Mouse (Mus musculus): ENCODE measurements at regions not wholly inside any gene's neighbourhood (a gene's known extent, or its start where the extent isn't known, plus 50 kb on each side); places are given as distances from the start of the nearest gene placed in this dataset.
A peak's percentile ranks its signal among the peaks of the same experiment; 100 is the strongest.

GRCm38 (mm10) chr13:83143316-83143715 lies 360.5 kb upstream of the Mef2c start:
- intact Hi-C loops (cut with DNase I) = loop anchor here (10.0 kb wide), 2 partner anchors 1199 to 1611 kb away; no protein-coding TSS in a partner anchor
- DNase-seq (ENCODE audit: low spot score in 2 of 2) = no peak

- intact Hi-C loops (cut with DNase I) = no loop called here
- no peak for DNase-seq (ENCODE audit: low spot score in 2 of 2)
These were observed 349.2 kb upstream of the Mef2c start for GRCm38 (mm10) chr13:83154626-83155124.

- intact Hi-C loops (cut with DNase I) = no loop called here
- DNase-seq (ENCODE audit: low spot score in 2 of 2) = no peak
These were observed 343.9 kb upstream of the Mef2c start for GRCm38 (mm10) chr13:83159969-83160368.

GRCm38 (mm10) chr13:83162761-83163160 lies 341.1 kb upstream of the Mef2c start:
- intact Hi-C loops (cut with DNase I) = no loop called here
- no peak for DNase-seq (ENCODE audit: low spot score in 2 of 2)

GRCm38 (mm10) chr13:83175086-83175485 lies 328.7 kb upstream of the Mef2c start:
- intact Hi-C loops (cut with DNase I) = no loop called here
- no peak for DNase-seq (ENCODE audit: low spot score in 2 of 2)

GRCm38 (mm10) chr13:83201931-83202671 lies 301.7 kb upstream of the Mef2c start:
- DNase-seq (ENCODE audit: low spot score in 2 of 2) = no peak
- intact Hi-C loops (cut with DNase I) = no loop called here

- intact Hi-C loops (cut with DNase I) = no loop called here
These were observed 297.2 kb upstream of the Mef2c start for GRCm38 (mm10) chr13:83206622-83207021.

GRCm38 (mm10) chr13:83207513-83207912 lies 296.3 kb upstream of the Mef2c start:
- intact Hi-C loops (cut with DNase I) = no loop called here
- no peak for DNase-seq (ENCODE audit: low spot score in 2 of 2)

More at GRCm38 (mm10) chr13:83206622-83207021, 297.2 kb upstream of the Mef2c start:
- no peak for DNase-seq (ENCODE audit: low spot score in 2 of 2)

- DNase-seq (ENCODE audit: low spot score in 2 of 2) = no peak
- intact Hi-C loops (cut with DNase I) = no loop called here
These were observed 295.7 kb upstream of the Mef2c start for GRCm38 (mm10) chr13:83208111-83208510.

GRCm38 (mm10) chr13:83214811-83215210 lies 289.0 kb upstream of the Mef2c start:
- DNase-seq (ENCODE audit: low spot score in 2 of 2) = no peak
- intact Hi-C loops (cut with DNase I) = no loop called here

- no peak for DNase-seq (ENCODE audit: low spot score in 2 of 2)
- intact Hi-C loops (cut with DNase I) = no loop called here
These were observed 287.4 kb upstream of the Mef2c start for GRCm38 (mm10) chr13:83216454-83216853.

GRCm38 (mm10) chr13:83252452-83252851 lies 251.4 kb upstream of the Mef2c start:
- no peak for DNase-seq (ENCODE audit: low spot score in 2 of 2)
- intact Hi-C loops (cut with DNase I) = no loop called here

- intact Hi-C loops (cut with DNase I) = no loop called here
These were observed 237.2 kb upstream of the Mef2c start for GRCm38 (mm10) chr13:83266591-83266990.

GRCm38 (mm10) chr13:83268663-83269062 lies 235.2 kb upstream of the Mef2c start:
- intact Hi-C loops (cut with DNase I) = no loop called here

More at GRCm38 (mm10) chr13:83266591-83266990, 237.2 kb upstream of the Mef2c start:
- no peak for DNase-seq (ENCODE audit: low spot score in 2 of 2)

GRCm38 (mm10) chr13:83278695-83279094 lies 225.1 kb upstream of the Mef2c start:
- intact Hi-C loops (cut with DNase I) = no loop called here
- no peak for DNase-seq (ENCODE audit: low spot score in 2 of 2)

More at GRCm38 (mm10) chr13:83268663-83269062, 235.2 kb upstream of the Mef2c start:
- no peak for DNase-seq (ENCODE audit: low spot score in 2 of 2)

GRCm38 (mm10) chr13:83307696-83308095 lies 196.1 kb upstream of the Mef2c start:
- no peak for DNase-seq (ENCODE audit: low spot score in 2 of 2)
- intact Hi-C loops (cut with DNase I) = no loop called here

- DNase-seq (ENCODE audit: low spot score in 2 of 2) = no peak
- intact Hi-C loops (cut with DNase I) = no loop called here
These were observed 175.3 kb upstream of the Mef2c start for GRCm38 (mm10) chr13:83328488-83328887.

GRCm38 (mm10) chr13:83333728-83334127 lies 170.1 kb upstream of the Mef2c start:
- intact Hi-C loops (cut with DNase I) = no loop called here
- peak in 1 of 2 experiments; percentile 23 for DNase-seq (ENCODE audit: low spot score in 2 of 2)

GRCm38 (mm10) chr13:83344611-83345319 lies 159.1 kb upstream of the Mef2c start:
- DNase-seq (ENCODE audit: low spot score in 2 of 2) = no peak
- intact Hi-C loops (cut with DNase I) = no loop called here

- intact Hi-C loops (cut with DNase I) = loop anchor here (10.0 kb wide), 3 partner anchors 169 to 1411 kb away; no protein-coding TSS in a partner anchor
- DNase-seq (ENCODE audit: low spot score in 2 of 2) = peak in 1 of 2 experiments; percentile 77
These were observed 148.5 kb upstream of the Mef2c start for GRCm38 (mm10) chr13:83355341-83355740.

- DNase-seq (ENCODE audit: low spot score in 2 of 2) = no peak
- intact Hi-C loops (cut with DNase I) = no loop called here
These were observed 143.3 kb upstream of the Mef2c start for GRCm38 (mm10) chr13:83360529-83360928.

Measured in left cerebral cortex, postnatal 25 days (tissue).